Mouse (Mus musculus) lung, adult 2 months (tissue): Measurements from ENCODE around the gene Olfr615.

Experiments used
- CTCF ChIP-seq: fragments of 200-500 bp; IDR thresholded peaks from 2 replicates; pipeline ENCODE4 v1.5.1; 2011; ENCODE audit warnings: mild to moderate bottlenecking, low read length, control low read depth; ENCODE audit not compliant: insufficient read depth
- POLR2A ChIP-seq: fragments of 200-500 bp; IDR thresholded peaks from 2 replicates; pipeline ENCODE4 v1.6.1; 2011; ENCODE audit warnings: low read depth, mild to moderate bottlenecking, control low read depth, low read length, borderline replicate concordance; ENCODE audit errors: extremely low read depth

- TF ChIP-seq POLR2A (no peak), CTCF (no peak)
Measured at GRCm38 (mm10) chr7:103600275-103600674, 44.4 kb downstream of the Olfr615 start, which contains the start of gene Olfr619.
